Mouse (Mus musculus): ENCODE data around the gene Carm1.

DNA sequence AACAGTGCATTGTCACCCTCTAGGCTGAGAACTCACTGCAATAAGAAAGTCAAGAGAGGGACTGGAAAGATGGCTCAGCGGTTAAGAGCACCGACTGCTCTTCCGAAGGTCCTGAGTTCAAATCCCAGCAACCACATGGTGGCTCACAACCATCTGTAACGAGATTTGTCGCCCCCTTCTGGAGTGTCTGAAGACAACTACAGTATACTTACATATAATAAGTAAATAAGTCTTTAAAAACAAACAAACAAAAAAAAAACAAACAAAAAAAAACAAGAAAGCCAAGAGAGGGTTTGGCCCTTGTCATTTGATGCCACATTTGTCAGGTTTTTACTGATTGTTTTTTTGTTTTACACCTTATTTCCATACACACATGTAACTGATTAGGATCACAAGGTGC, 57.4 kb downstream of the Carm1 start:
- no peak for TF ChIP-seq CTCF (IDR thresholded peaks at IDR 0.05; ENCODE audit: control insufficient read depth, insufficient read depth, insufficient read length)
- TF ChIP-seq MYOD1 (IDR thresholded peaks at IDR 0.05; ENCODE audit: control insufficient read depth, insufficient read length, low read depth): no peak
- TF ChIP-seq USF1 (IDR thresholded peaks at IDR 0.05; ENCODE audit: low read depth): no peak
- TF ChIP-seq MAX (IDR thresholded peaks at IDR 0.05): no peak

Data from C2C12 (cell line).